Mouse (Mus musculus) bone marrow, adult 2 months (tissue): ENCODE data around the gene Lrrc72.

Experiments
- CTCF ChIP-seq: fragments of 200-500 bp; IDR thresholded peaks from 2 replicates; pipeline ENCODE4 v1.5.1; 2011; ENCODE audit warnings: low read length, control low read depth; ENCODE audit not compliant: control insufficient read depth, insufficient read depth
- POLR2A ChIP-seq: fragments of 200-500 bp; IDR thresholded peaks from 2 replicates; pipeline ENCODE4 v1.6.1; 2011; ENCODE audit warnings: low read depth, mild to moderate bottlenecking, control low read depth, low read length, borderline replicate concordance; ENCODE audit not compliant: control insufficient read depth

- TF ChIP-seq POLR2A = no peak
- no peak for TF ChIP-seq CTCF
Measured at GRCm38 (mm10) chr12:36210096-36210495, 43.1 kb downstream of the Lrrc72 start.
